Mouse (Mus musculus) heart, embryonic 13.5 days (tissue): ENCODE measurements at regions not wholly inside any gene's neighbourhood (a gene's known extent, or its start where the extent isn't known, plus 50 kb on each side); places are given as distances from the start of the nearest gene placed in this dataset.
A peak's percentile ranks its signal among the peaks of the same experiment; 100 is the strongest.

Experiments
- ATAC-seq: fragments of 200-750 bp; cut with Nextera tagmentation; 2 replicates; pipeline ENCODE4 v1.8.0; 2017; ENCODE audit warnings: moderate TSS enrichment; ENCODE audit not compliant: insufficient number of reproducible peaks, low FRiP score, low TSS enrichment; ENCODE audit errors: extremely low read depth
- H3K27ac ChIP-seq: fragments of 300-500 bp; sonication (generic); replicated peaks from 2 replicates; pipeline ENCODE4 v1.5.1; 2015; ENCODE audit warnings: moderate library complexity, mild to moderate bottlenecking, inconsistent platforms
- H3K27me3 ChIP-seq: fragments of 300-500 bp; sonication (generic); replicated peaks from 2 replicates; pipeline ENCODE4 v1.6.1; 2015; ENCODE audit warnings: mild to moderate bottlenecking, inconsistent platforms
- H3K36me3 ChIP-seq: fragments of 300-500 bp; sonication (generic); 2 replicates; pipeline ENCODE4 v1.6.1; 2015; ENCODE audit warnings: mild to moderate bottlenecking, inconsistent platforms
- H3K4me1 ChIP-seq: fragments of 300-500 bp; sonication (generic); 2 replicates; pipeline ENCODE4 v1.6.1; 2015; ENCODE audit warnings: inconsistent platforms
- H3K4me2 ChIP-seq: fragments of 300-500 bp; sonication (generic); 2 replicates; pipeline ENCODE4 v1.6.1; 2015; ENCODE audit warnings: inconsistent platforms, mild to moderate bottlenecking, moderate library complexity
- H3K4me3 ChIP-seq: fragments of 300-500 bp; sonication (generic); 2 replicates; pipeline ENCODE4 v1.5.1; 2015; ENCODE audit warnings: moderate library complexity, mild to moderate bottlenecking, inconsistent platforms
- H3K9ac ChIP-seq: fragments of 300-500 bp; sonication (generic); 2 replicates; pipeline ENCODE4 v1.6.1; 2015; ENCODE audit warnings: inconsistent platforms, mild to moderate bottlenecking, moderate library complexity
- H3K9me3 ChIP-seq: fragments of 300-500 bp; sonication (generic); 2 replicates; pipeline ENCODE4 v1.6.1; 2016; ENCODE audit warnings: inconsistent platforms
- WGBS: fragments of 180-500 bp; shearing (Covaris S2); methylation state at CpG from one replicate; pipeline ENCODE4 v1.1.7; 2015; ENCODE audit warnings: mixed read lengths; 5-methylcytosine and 5-hydroxymethylcytosine counted together

DNA sequence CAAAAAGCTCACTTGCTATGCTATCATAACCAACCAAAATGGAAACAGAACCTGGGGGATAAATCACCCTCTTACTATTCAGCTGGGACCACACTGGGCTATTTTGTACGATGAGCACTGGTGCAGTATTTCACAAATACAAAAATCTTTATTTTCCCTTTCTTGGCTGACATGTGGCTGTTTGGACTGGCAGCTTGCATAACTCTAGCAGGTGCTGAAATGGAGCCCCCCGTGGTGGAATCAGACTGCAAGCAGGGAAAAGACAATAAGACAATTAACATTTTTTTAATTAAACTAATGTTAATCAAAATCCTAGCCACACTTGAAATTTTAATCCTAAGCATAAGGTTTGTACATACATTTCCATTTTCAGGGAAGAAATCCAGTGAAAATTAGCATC, 196.4 kb upstream of the Irx5 start:
- Histone ChIP-seq H3K36me3 (no peaks in the 10 kb centered on the region), H3K27ac (no peak overlapping the region), H3K4me1 (peaks cover 9% of the 10 kb centered on the region), H3K4me3 (no peak overlapping the region), H3K9me3 (peaks cover 7% of the 10 kb centered on the region; the same call in 1 of the 2 replicates), H3K4me2 (no peak overlapping the region), H3K9ac (no peak overlapping the region), H3K27me3 (peaks cover 23% of the 10 kb centered on the region)
- 70% methylated on average over 2 of the region's 2 CpGs for WGBS
- ATAC-seq, result no peak

DNA sequence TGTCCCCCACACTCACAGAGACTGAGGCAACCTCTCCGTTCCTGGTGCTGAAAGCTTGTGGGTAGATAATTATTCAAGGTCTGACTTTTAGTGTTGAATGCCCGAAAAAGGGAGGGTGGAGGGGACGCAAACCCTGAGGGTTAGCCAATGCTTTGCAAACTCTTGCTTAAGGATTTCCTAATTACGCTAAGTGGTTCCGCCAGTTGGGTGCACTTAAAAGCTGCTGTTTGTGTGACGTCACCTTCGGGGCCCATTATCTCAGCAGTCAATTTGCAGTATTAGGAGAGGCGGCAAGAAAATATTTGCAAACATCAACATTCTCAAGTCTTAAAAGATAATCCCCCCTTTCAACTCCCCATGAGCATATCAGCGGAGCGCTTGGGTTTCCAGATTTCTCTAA, 199.2 kb upstream of the Irx5 start:
- H3K9me3 ChIP-seq, result peaks cover 7% of the 10 kb centered on the region; the same call in 1 of the 2 replicates
- no peaks in the 10 kb centered on the region for H3K36me3 ChIP-seq
- H3K9ac ChIP-seq, result no peak overlapping the region
- H3K4me1 ChIP-seq, result peaks cover 9% of the 10 kb centered on the region
- peaks cover 33% of the 10 kb centered on the region for H3K27me3 ChIP-seq
- H3K27ac ChIP-seq, result no peak overlapping the region
- WGBS, result 28% methylated on average over 10 of the region's 10 CpGs
- no peak overlapping the region for H3K4me3 ChIP-seq
- no peak for ATAC-seq
- peak overlapping the region; percentile 19 for H3K4me2 ChIP-seq

DNA sequence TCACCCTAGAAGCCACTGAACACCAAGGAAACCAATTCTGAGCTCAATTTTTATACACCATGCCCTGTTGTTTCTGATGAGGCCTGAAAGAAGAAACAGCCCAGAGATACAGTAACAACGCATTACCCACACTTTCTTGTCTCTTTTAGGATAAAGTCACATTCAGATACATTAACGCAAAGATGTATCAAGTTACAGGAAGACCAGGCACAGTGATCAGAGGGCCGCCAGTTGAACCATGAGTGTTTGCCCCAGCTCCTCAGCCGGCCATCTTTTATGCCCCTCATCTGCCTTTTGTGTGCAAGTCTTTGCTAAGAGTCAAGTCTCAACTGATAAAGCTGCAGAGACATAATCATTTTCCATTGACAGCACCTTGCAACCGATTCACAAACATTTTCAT, 204.9 kb upstream of the Irx5 start:
- ATAC-seq, result no peak

DNA sequence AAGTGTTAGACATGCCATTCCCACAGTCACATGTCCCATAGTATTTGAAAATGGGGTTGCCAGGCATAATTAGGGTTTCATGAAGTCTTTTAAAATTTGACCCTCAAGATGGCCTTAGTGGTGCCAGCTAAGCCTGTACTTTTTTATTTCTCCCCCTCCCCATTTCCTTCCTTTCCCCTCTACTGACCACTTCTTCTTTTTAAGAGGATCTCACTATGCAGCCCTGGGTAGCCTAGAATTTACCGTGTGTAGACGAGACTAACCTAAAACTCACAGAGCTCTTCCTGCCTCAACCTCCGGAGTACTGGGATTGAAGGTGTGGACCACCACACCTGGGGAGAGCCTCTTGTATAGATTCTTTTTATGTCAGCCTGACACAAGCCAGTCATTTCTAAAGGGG, 209.8 kb upstream of the Irx5 start:
- no peaks in the 10 kb centered on the region for H3K4me1 ChIP-seq
- H3K27me3 ChIP-seq, result no peaks in the 10 kb centered on the region; the same call in 1 of the 2 replicates
- H3K4me3 ChIP-seq, result no peak overlapping the region
- peaks cover 14% of the 10 kb centered on the region for H3K9me3 ChIP-seq
- H3K9ac ChIP-seq, result no peak overlapping the region
- H3K27ac ChIP-seq, result no peak overlapping the region
- 70% methylated on average over 3 of the region's 3 CpGs for WGBS
- ATAC-seq, result no peak
- H3K36me3 ChIP-seq, result no peaks in the 10 kb centered on the region
- H3K4me2 ChIP-seq, result no peak overlapping the region

More for the DNA sequence above, 204.9 kb upstream of the Irx5 start:
- H3K36me3 ChIP-seq, result no peaks in the 10 kb centered on the region
- WGBS, result 78% methylated on average over 5 of the region's 5 CpGs
- H3K4me1 ChIP-seq, result no peaks in the 10 kb centered on the region
- no peak overlapping the region for H3K4me3 ChIP-seq
- no peaks in the 10 kb centered on the region for H3K9me3 ChIP-seq
- no peak overlapping the region for H3K27ac ChIP-seq
- H3K4me2 ChIP-seq, result no peak overlapping the region
- H3K27me3 ChIP-seq, result peaks cover 19% of the 10 kb centered on the region
- no peak overlapping the region for H3K9ac ChIP-seq

DNA sequence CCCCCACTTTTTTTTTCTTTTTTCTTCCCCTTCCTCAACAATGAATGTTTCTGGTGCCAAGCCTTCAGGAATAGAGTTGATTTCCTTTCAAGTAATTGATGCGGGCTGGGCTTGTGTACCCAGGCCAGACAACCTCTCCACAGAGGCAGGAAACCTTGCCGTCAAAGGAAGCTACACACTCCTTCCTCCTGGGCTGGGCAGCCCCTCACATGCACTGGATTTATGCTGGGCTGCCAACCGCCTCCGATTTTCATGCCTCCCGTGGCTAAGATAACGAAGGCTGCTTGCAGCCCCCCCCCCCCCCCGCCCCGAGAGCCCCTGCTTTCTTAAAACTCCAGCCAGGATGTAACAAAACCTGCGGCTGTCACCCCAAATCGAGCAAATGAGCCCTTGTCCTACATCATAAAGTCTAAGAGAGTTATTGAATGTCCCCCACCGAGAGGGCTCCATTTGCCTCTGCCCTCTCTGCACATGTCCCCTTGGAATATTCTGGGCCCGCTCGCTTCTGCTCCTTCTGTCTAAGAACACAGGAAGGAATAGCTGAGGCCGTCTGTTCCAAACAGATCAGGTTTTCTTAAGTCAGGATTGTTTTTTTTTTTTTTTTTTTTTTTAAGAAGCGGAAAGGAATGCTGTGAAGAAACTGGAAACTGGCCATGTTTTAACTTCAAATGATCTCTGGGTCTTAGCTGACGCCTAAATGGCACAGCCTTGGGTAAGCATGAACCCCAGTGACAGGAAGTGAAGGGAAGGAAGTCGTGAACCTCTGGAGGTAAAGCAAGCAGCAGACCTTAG, 220.1 kb upstream of the Irx5 start:
- peaks cover 29% of the 10 kb centered on the region for H3K27me3 ChIP-seq
- WGBS, result 26% methylated on average over 17 of the region's 17 CpGs
- no peak for ATAC-seq

DNA sequence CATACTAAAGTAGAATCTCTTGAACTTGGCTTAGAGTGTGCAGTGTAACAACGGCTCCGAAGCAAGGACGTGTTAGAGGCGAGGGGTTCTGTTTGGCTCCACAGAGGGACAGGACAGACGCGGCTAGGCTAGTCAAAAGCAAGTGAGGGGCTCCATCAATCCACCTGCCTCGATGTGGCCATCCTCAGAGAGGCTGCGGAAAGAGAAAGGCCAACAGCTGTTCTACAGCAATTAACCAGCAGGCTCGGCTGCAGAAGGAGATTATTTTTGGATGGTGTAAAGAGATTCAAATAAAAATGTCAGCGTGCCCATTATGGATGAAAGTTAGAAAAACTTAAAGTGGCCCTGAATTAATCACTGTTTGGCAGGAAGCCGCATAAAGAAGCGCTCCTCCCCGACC, 221.0 kb upstream of the Irx5 start:
- 29% methylated on average over 13 of the region's 13 CpGs for WGBS
- Histone ChIP-seq H3K4me2 (peak overlapping the region; percentile 22; the same call in 1 of the 2 replicates), H3K4me3 (no peak overlapping the region), H3K4me1 (peaks cover 24% of the 10 kb centered on the region), H3K9ac (no peak overlapping the region), H3K27ac (no peak overlapping the region), H3K9me3 (no peaks in the 10 kb centered on the region), H3K27me3 (peaks cover 29% of the 10 kb centered on the region), H3K36me3 (no peaks in the 10 kb centered on the region)
- ATAC-seq, result no peak

More for the DNA sequence above, 220.1 kb upstream of the Irx5 start:
- Histone ChIP-seq H3K27ac (peak overlapping the region; percentile 68), H3K9me3 (no peaks in the 10 kb centered on the region), H3K4me2 (peak overlapping the region; percentile 22; the same call in 1 of the 2 replicates), H3K4me1 (peaks cover 24% of the 10 kb centered on the region), H3K4me3 (no peak overlapping the region), H3K36me3 (no peaks in the 10 kb centered on the region), H3K9ac (no peak overlapping the region)

DNA sequence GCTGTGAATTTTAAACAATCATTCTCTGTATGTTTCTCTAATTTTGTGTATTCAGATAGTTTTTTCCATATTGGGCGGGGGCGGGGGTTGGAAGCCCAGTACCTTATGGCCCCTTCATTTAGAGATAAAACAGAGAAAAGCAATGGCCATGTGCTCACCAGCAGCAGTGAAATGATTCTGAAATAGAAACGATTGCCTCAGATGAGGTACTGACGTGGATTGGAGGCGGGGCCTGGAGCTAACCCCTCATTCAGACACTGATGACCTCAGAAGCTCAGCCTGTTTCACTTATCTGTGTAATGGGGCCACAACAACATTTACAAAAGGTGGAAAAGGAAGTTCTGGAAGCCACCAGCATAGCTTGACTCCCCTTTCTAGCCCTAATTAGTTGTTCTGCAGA, 223.0 kb upstream of the Irx5 start:
- Histone ChIP-seq H3K27ac (no peak overlapping the region), H3K4me3 (no peak overlapping the region), H3K9me3 (no peaks in the 10 kb centered on the region), H3K27me3 (peaks cover 30% of the 10 kb centered on the region), H3K4me1 (peaks cover 28% of the 10 kb centered on the region), H3K9ac (no peak overlapping the region), H3K4me2 (no peak overlapping the region; the same call in 1 of the 2 replicates), H3K36me3 (no peaks in the 10 kb centered on the region)
- 30% methylated on average over 5 of the region's 5 CpGs for WGBS
- no peak for ATAC-seq

DNA sequence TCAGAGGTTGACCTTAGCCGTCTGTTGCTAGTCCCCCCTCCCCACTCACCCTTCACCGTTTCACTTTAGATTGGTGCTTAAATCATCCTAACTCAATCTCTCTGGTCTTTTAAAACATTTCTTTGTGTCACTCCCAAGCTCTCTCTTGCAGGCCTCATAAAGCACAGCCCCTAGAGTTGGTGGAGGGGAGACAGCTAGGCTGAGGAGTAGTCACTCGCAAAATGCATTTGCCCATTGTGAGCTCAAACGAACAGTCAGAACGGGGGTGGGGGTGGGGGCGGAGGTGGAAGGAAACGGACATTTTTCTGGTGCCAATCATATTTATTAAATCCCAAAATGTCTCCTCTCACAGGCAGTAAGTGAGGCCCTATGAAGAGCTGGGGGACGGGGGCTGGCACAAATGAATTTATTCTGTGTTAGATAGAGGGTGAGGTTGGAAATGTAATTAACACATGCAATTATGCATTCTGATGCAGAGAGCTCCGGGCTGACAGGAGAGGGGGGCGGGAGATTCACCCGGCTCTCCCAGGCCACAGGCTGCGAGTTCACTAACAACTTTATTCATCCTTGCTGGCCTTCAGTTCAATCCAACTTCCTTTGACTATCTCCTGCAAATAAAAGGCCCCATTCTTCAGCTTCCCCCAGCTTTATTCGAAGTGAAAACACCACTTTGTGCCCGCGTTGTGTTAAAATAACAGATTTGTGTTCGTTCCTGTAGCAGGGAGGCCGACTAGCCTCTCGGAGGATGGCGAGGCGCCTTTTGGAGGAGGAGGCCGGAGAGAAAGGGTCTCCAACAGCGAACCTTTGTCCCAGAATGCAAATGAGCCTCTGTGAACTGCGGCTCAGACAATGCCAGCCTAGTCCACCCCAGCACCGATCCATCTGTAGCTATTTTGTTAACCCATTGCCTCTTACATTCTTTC, 223.7 kb upstream of the Irx5 start:
- no peak overlapping the region for H3K4me3 ChIP-seq

DNA sequence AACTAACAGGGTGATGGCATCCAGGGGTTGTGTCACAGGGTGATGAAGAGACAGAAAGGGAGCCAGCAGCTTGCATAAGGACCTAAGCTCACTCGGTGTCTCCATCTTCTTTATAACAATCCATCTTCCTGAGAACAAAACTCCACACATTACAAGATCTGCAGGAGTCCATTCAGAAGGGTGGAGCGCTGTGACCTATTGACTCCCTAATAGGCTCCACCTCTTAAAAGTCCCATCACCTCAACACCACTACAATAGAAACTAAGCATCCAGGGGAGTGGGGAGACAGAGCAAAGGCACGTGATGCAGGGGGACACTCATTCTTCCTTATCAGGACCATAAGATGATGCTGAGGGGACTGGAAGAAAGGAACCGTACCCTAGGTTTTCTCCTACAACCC, 224.5 kb upstream of the Irx5 start:
- Histone ChIP-seq H3K36me3 (no peaks in the 10 kb centered on the region), H3K4me1 (peaks cover 42% of the 10 kb centered on the region), H3K27ac (no peak overlapping the region), H3K9me3 (no peaks in the 10 kb centered on the region), H3K4me2 (no peak overlapping the region), H3K9ac (no peak overlapping the region), H3K4me3 (no peak overlapping the region), H3K27me3 (peaks cover 30% of the 10 kb centered on the region)
- WGBS, result 65% methylated on average over 4 of the region's 4 CpGs
- no peak for ATAC-seq

More for the DNA sequence above, 223.7 kb upstream of the Irx5 start:
- H3K9ac ChIP-seq, result peak overlapping the region; percentile 56
- H3K36me3 ChIP-seq, result no peaks in the 10 kb centered on the region
- H3K27ac ChIP-seq, result no peak overlapping the region; the same call in 1 of the 2 replicates
- peaks cover 30% of the 10 kb centered on the region for H3K27me3 ChIP-seq
- no peaks in the 10 kb centered on the region for H3K9me3 ChIP-seq
- 30% methylated on average over 24 of the region's 24 CpGs for WGBS
- ATAC-seq, result no peak
- peaks cover 35% of the 10 kb centered on the region for H3K4me1 ChIP-seq
- H3K4me2 ChIP-seq, result peak overlapping the region; percentile 24

DNA sequence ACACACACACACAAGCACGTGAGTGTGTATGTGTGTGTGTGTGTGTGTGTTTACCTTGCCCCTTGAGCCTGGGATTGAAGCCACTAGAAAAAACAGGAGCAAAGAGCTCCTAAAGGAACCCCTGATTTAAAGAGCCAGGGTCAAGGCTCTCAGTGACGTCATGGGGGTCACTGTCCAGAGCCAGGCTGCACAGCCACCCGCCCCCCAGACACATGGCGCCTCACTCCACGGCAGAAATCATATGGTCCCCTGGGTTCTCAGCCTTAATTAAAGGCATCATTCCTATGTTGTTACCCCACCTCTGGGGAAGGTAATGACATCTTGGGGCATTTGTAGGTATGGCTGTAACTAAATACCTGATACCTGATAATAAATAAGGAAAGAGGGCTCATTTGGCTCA, 224.9 kb upstream of the Irx5 start:
- Histone ChIP-seq H3K36me3 (no peaks in the 10 kb centered on the region), H3K4me1 (peaks cover 42% of the 10 kb centered on the region), H3K4me3 (no peak overlapping the region), H3K27me3 (peaks cover 30% of the 10 kb centered on the region), H3K9ac (no peak overlapping the region), H3K27ac (no peak overlapping the region), H3K9me3 (no peaks in the 10 kb centered on the region), H3K4me2 (no peak overlapping the region)
- ATAC-seq, result no peak
- WGBS, result 76% methylated on average over 5 of the region's 5 CpGs

DNA sequence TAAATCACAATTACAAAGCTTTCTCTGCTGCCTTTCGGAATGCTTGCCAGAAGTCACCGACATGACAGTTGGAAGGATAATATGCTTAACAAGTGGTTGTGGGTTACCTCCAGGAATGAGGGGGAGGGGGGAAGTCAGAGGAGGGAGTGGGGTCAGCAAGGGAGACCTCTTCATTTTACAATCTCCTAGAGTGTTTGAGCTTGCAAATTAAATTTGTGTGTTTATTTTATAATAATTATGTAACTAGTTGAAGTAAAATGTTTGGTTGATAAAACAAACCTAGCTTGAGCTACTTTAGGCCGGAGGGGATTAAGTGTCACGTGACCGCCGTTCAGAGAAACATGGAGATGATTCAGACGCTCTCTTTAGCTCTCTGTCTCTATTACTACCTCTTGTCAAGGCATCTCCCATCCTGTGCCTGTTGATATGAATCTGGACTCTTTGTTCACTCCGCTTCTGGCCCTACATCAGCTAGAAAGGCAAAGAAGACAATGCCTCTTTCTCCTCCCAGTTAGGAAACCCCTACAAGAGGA, 227.3 kb upstream of the Irx5 start:
- Histone ChIP-seq H3K27ac (no peak overlapping the region), H3K36me3 (no peaks in the 10 kb centered on the region), H3K9ac (no peak overlapping the region), H3K4me2 (no peak overlapping the region), H3K27me3 (peaks cover 26% of the 10 kb centered on the region), H3K4me1 (peaks cover 37% of the 10 kb centered on the region), H3K4me3 (no peak overlapping the region), H3K9me3 (no peaks in the 10 kb centered on the region)
- 60% methylated on average over 8 of the region's 8 CpGs for WGBS
- ATAC-seq, result no peak
